Comparison of ENCODE assay signal across 18 mouse cellular contexts in genomic region chr13:23157848-23158247, GRCm38 (mm10). TPM values are rescaled to one million over a fixed set of nuclear protein-coding genes. Genes with fewer than 3 reads are reported as not detected.
DNase-seq lines count a peak whose midpoint lies in the region; ATAC-seq lines count a peak whose summit lies in the region.
"Had no signal": no experiment of that assay in that cellular context is flagged by ENCODE, and none has a peak within 500 bp of the region (broad histone marks: within the 10 kb centered on the region; RNA-seq: fewer than 3 reads in every experiment).

No protein-coding gene starts in this region.

- intact Hi-C loops in left cerebral cortex, postnatal 4 days (cut with DNase I): no loop called here

- peaks cover 6% of the 10 kb centered on the region for H3K4me1 ChIP-seq in forebrain, embryonic 13.5 days
- H3K4me1 ChIP-seq in forebrain, embryonic 10.5 days: peaks cover 8% of the 10 kb centered on the region
- H3K4me1 ChIP-seq: liver, embryonic 15.5 days had no signal

- no peaks in the 10 kb centered on the region for H3K27me3 ChIP-seq in forebrain, embryonic 13.5 days
- no peaks in the 10 kb centered on the region for H3K27me3 ChIP-seq in forebrain, embryonic 10.5 days (ENCODE audit: poor library complexity, severe bottlenecking)
- H3K27me3 ChIP-seq: liver, embryonic 15.5 days had no signal

- H3K9me3 ChIP-seq in forebrain, embryonic 13.5 days (replicated peaks): no peaks in the 10 kb centered on the region
- no peaks in the 10 kb centered on the region for H3K9me3 ChIP-seq in forebrain, embryonic 10.5 days
- H3K9me3 ChIP-seq: liver, embryonic 15.5 days had no signal

- no peak overlapping the region for H3K4me3 ChIP-seq in forebrain, embryonic 13.5 days
- H3K4me3 ChIP-seq in forebrain, embryonic 10.5 days: no peak overlapping the region
- H3K4me3 ChIP-seq: liver, embryonic 15.5 days had no signal

- no peak overlapping the region for H3K4me2 ChIP-seq in forebrain, embryonic 13.5 days
- H3K4me2 ChIP-seq: liver, embryonic 15.5 days had no signal

- no peak for DNase-seq in forebrain, embryonic 10.5 days (ENCODE audit: extremely low spot score, low spot score)
- peak; percentile 13 for DNase-seq in left cerebral cortex, postnatal 4 days
- DNase-seq in left cerebral cortex, adult 8-10 months (ENCODE audit: low spot score in 2 of 2): no peak
- peak; percentile 93 for DNase-seq in Muller cell, postnatal 12 days (ENCODE audit: inconsistent ontology term)
- peak; percentile 50 for DNase-seq in kidney, postnatal 10 days
- DNase-seq in layer of hippocampus, adult 11-12 months (ENCODE audit: low spot score): no peak
- no peak for DNase-seq in layer of hippocampus, adult 9-11 months
- DNase-seq: cerebellum, adult 18-20 months; thymus, postnatal 14 days had no signal

- no peak overlapping the region for H3K9ac ChIP-seq in forebrain, embryonic 13.5 days
- H3K9ac ChIP-seq: liver, embryonic 15.5 days had no signal

- H3K36me3 ChIP-seq in forebrain, embryonic 13.5 days (ENCODE audit: poor library complexity, severe bottlenecking): no peaks in the 10 kb centered on the region
- H3K36me3 ChIP-seq in forebrain, embryonic 10.5 days (replicated peaks): no peaks in the 10 kb centered on the region
- H3K36me3 ChIP-seq: liver, embryonic 15.5 days had no signal

- ATAC-seq in forebrain, embryonic 13.5 days: peak; percentile 38; the same call in 1 of the 2 replicates
- ATAC-seq: intestine, embryonic 16.5 days had no signal

- H3K27ac ChIP-seq in forebrain, embryonic 13.5 days: no peak overlapping the region
- no peak overlapping the region for H3K27ac ChIP-seq in forebrain, embryonic 10.5 days
- H3K27ac ChIP-seq: liver, embryonic 15.5 days had no signal

- WGBS in forebrain, embryonic 13.5 days: 70% methylated on average over 3 of the region's 3 CpGs
- 75% methylated on average over 3 of the region's 3 CpGs for WGBS in forebrain, embryonic 10.5 days

RNA-seq across cellular contexts. Expression of gene Vmn1r219, which starts 1.3 kb away (rescaled TPM):
- not detected in 2 replicates for polyA plus RNA-seq in forebrain, embryonic 13.5 days (2015; fragmentation: Nextera tagmentation; extraction: Ambion mirVana)
- 0.02 and 0.04 TPM in 2 replicates for polyA plus RNA-seq in forebrain, embryonic 10.5 days (2016; fragmentation: Nextera tagmentation; extraction: Ambion mirVana)
- not detected for total RNA-seq in left cerebral cortex, postnatal 4 days (2021)
- total RNA-seq in left cerebral cortex, adult 8-10 months (2022): not detected
- total RNA-seq: adrenal gland, postnatal 36 days; gastrocnemius, adult 18-20 months; heart, postnatal 14 days; left cerebral cortex, postnatal 10 days; monocyte, adult 5-6 weeks had no signal
- polyA plus RNA-seq: C2C12; intestine, embryonic 16.5 days; liver, embryonic 15.5 days had no signal

RNA-seq across cellular contexts. Expression of gene Vmn1r218, which starts 24.9 kb away (rescaled TPM):
- polyA plus RNA-seq in forebrain, embryonic 13.5 days (2015; fragmentation: Nextera tagmentation; extraction: Ambion mirVana): not detected in 2 replicates
- not detected in 2 replicates for polyA plus RNA-seq in forebrain, embryonic 10.5 days (2016; fragmentation: Nextera tagmentation; extraction: Ambion mirVana)
- not detected for total RNA-seq in left cerebral cortex, postnatal 4 days (2021)
- total RNA-seq in left cerebral cortex, adult 8-10 months (2022): not detected
- total RNA-seq: adrenal gland, postnatal 36 days; gastrocnemius, adult 18-20 months; heart, postnatal 14 days; left cerebral cortex, postnatal 10 days; monocyte, adult 5-6 weeks had no signal
- polyA plus RNA-seq: C2C12; intestine, embryonic 16.5 days; liver, embryonic 15.5 days had no signal

RNA-seq across cellular contexts. Expression of gene Vmn1r220, which starts 29.9 kb away (rescaled TPM):
- polyA plus RNA-seq in forebrain, embryonic 13.5 days (2015; fragmentation: Nextera tagmentation; extraction: Ambion mirVana): not detected in 2 replicates
- not detected in 2 replicates for polyA plus RNA-seq in forebrain, embryonic 10.5 days (2016; fragmentation: Nextera tagmentation; extraction: Ambion mirVana)
- total RNA-seq in left cerebral cortex, postnatal 4 days (2021): not detected
- not detected for total RNA-seq in left cerebral cortex, adult 8-10 months (2022)
- total RNA-seq: adrenal gland, postnatal 36 days; gastrocnemius, adult 18-20 months; heart, postnatal 14 days; left cerebral cortex, postnatal 10 days; monocyte, adult 5-6 weeks had no signal
- polyA plus RNA-seq: C2C12; intestine, embryonic 16.5 days; liver, embryonic 15.5 days had no signal

RNA-seq across cellular contexts. Expression of gene Vmn1r217, which starts 39.8 kb away (rescaled TPM):
- polyA plus RNA-seq in forebrain, embryonic 13.5 days (2015; fragmentation: Nextera tagmentation; extraction: Ambion mirVana): not detected in 2 replicates
- not detected in 2 replicates for polyA plus RNA-seq in forebrain, embryonic 10.5 days (2016; fragmentation: Nextera tagmentation; extraction: Ambion mirVana)
- total RNA-seq in left cerebral cortex, postnatal 4 days (2021): not detected
- not detected for total RNA-seq in left cerebral cortex, adult 8-10 months (2022)
- total RNA-seq: adrenal gland, postnatal 36 days; gastrocnemius, adult 18-20 months; heart, postnatal 14 days; left cerebral cortex, postnatal 10 days; monocyte, adult 5-6 weeks had no signal
- polyA plus RNA-seq: C2C12; intestine, embryonic 16.5 days; liver, embryonic 15.5 days had no signal

RNA-seq across cellular contexts. Expression of gene Vmn1r221, which starts 56.1 kb away (rescaled TPM):
- polyA plus RNA-seq in forebrain, embryonic 13.5 days (2015; fragmentation: Nextera tagmentation; extraction: Ambion mirVana): not detected in 2 replicates
- polyA plus RNA-seq in forebrain, embryonic 10.5 days (2016; fragmentation: Nextera tagmentation; extraction: Ambion mirVana): not detected in 2 replicates
- total RNA-seq in left cerebral cortex, postnatal 4 days (2021): not detected
- total RNA-seq in left cerebral cortex, adult 8-10 months (2022): not detected
- total RNA-seq: adrenal gland, postnatal 36 days; gastrocnemius, adult 18-20 months; heart, postnatal 14 days; left cerebral cortex, postnatal 10 days; monocyte, adult 5-6 weeks had no signal
- polyA plus RNA-seq: C2C12; intestine, embryonic 16.5 days; liver, embryonic 15.5 days had no signal

Comparison
In these comparisons a context has a peak if more than half of its experiments do, and no peak if none do; other contexts are left out.
1. DNase-seq: peak in left cerebral cortex, postnatal 4 days (single experiment), Muller cell, postnatal 12 days (single experiment) and kidney, postnatal 10 days (single experiment); none in forebrain, embryonic 10.5 days (single experiment), left cerebral cortex, adult 8-10 months (0 of 2), layer of hippocampus, adult 11-12 months (single experiment) and layer of hippocampus, adult 9-11 months (single experiment).